Mouse (Mus musculus) hindbrain, embryonic 16.5 days (tissue): ENCODE measurements around the gene Kif1b. TPM values are rescaled to one million over a fixed set of nuclear protein-coding genes. Genes with fewer than 3 reads are reported as not detected.
"Not testable (repeated sequence)": the region's sequence is repeated elsewhere in the genome, so short reads cannot be mapped to it uniquely, and the experiment has no call there.

Experiments used
- ATAC-seq: fragments of 200-750 bp; cut with Nextera tagmentation; 2 replicates; pipeline ENCODE4 v1.8.0; 2017; ENCODE audit warnings: moderate TSS enrichment, moderate library complexity
- H3K27ac ChIP-seq: fragments of 300-500 bp; sonication (generic); 2 replicates; pipeline ENCODE4 v1.5.1; 2014; ENCODE audit warnings: low read depth, mild to moderate bottlenecking, control low read depth, low read length, moderate library complexity
- H3K27me3 ChIP-seq: fragments of 300-500 bp; sonication (generic); replicated peaks from 2 replicates; pipeline ENCODE4 v1.6.1; 2014; ENCODE audit warnings: low read length; ENCODE audit not compliant: control insufficient read depth, insufficient read depth
- H3K36me3 ChIP-seq: fragments of 300-500 bp; sonication (generic); 2 replicates; pipeline ENCODE4 v1.6.1; 2014; ENCODE audit warnings: mild to moderate bottlenecking, low read length, moderate library complexity, mixed read lengths; ENCODE audit not compliant: control insufficient read depth, insufficient read depth
- H3K4me1 ChIP-seq: fragments of 300-500 bp; sonication (generic); 2 replicates; pipeline ENCODE4 v1.6.1; 2014; ENCODE audit warnings: low read depth, low read length; ENCODE audit not compliant: control insufficient read depth, insufficient read depth
- H3K4me2 ChIP-seq: fragments of 300-500 bp; sonication (generic); 2 replicates; pipeline ENCODE4 v1.6.1; 2014; ENCODE audit warnings: mild to moderate bottlenecking, low read length, control low read depth, moderate library complexity
- H3K4me3 ChIP-seq: fragments of 300-500 bp; sonication (generic); 2 replicates; pipeline ENCODE4 v1.5.1; 2014; ENCODE audit warnings: mild to moderate bottlenecking, low read length, control low read depth, moderate library complexity
- H3K9ac ChIP-seq: fragments of 300-500 bp; sonication (generic); 2 replicates; pipeline ENCODE4 v1.6.1; 2014; ENCODE audit warnings: low read depth, mild to moderate bottlenecking, control low read depth, low read length, moderate library complexity
- H3K9me3 ChIP-seq: fragments of 300-500 bp; sonication (generic); 2 replicates; pipeline ENCODE4 v1.6.1; 2014; ENCODE audit warnings: mild to moderate bottlenecking, low read length, moderate library complexity; ENCODE audit not compliant: control insufficient read depth
- WGBS: fragments of 180-500 bp; shearing (Covaris S2); extraction: QIAGEN DNeasy Blood & Tissue Kit; methylation state at CpG from one replicate; pipeline ENCODE4 v1.1.7; 2014; 5-methylcytosine and 5-hydroxymethylcytosine counted together
- polyA plus RNA-seq: library from polyadenylated mRNA; unstranded; fragments of >200 nt; fragmentation: Nextera tagmentation; extraction: Ambion mirVana; gene quantifications from 2 replicates; pipeline ENCODE4 v1.2.1, GENCODE M21; 2015

The Kif1b gene
- polyA plus RNA-seq, 1 experiment from 2014 or later, result 119 TPM

- not testable (repeated sequence) for H3K4me2 ChIP-seq, H3K9ac ChIP-seq, H3K4me3 ChIP-seq, H3K4me1 ChIP-seq, ATAC-seq, H3K9me3 ChIP-seq, H3K27me3 ChIP-seq, H3K27ac ChIP-seq
- 95% methylated on average over 6 of the region's 6 CpGs for WGBS
- peaks cover 54% of the 10 kb centered on the region for H3K36me3 ChIP-seq
These were observed 96.1 kb downstream of the Kif1b start for GRCm38 (mm10) chr4:149211441-149211840.

GRCm38 (mm10) chr4:149202467-149202866, 105.0 kb downstream of the Kif1b start:
- 90% methylated on average over 3 of the region's 3 CpGs for WGBS
- Histone ChIP-seq H3K27ac (no peak overlapping the region), H3K4me3 (no peak overlapping the region), H3K36me3 (peaks cover 62% of the 10 kb centered on the region), H3K9me3 (no peaks in the 10 kb centered on the region), H3K27me3 (no peaks in the 10 kb centered on the region), H3K9ac (no peak overlapping the region), H3K4me2 (no peak overlapping the region), H3K4me1 (no peaks in the 10 kb centered on the region)
- no peak for ATAC-seq

- peaks cover 59% of the 10 kb centered on the region for H3K36me3 ChIP-seq
- 97% methylated on average over 4 of the region's 4 CpGs for WGBS
- H3K4me2 ChIP-seq, result no peak overlapping the region
- no peaks in the 10 kb centered on the region for H3K9me3 ChIP-seq
- no peak for ATAC-seq
- no peaks in the 10 kb centered on the region for H3K27me3 ChIP-seq
- no peak overlapping the region for H3K9ac ChIP-seq
- no peak overlapping the region for H3K4me3 ChIP-seq
- no peak overlapping the region for H3K27ac ChIP-seq
- H3K4me1 ChIP-seq, result no peaks in the 10 kb centered on the region
These were observed 106.4 kb downstream of the Kif1b start for GRCm38 (mm10) chr4:149201110-149201509.

GRCm38 (mm10) chr4:149197180-149197579, 110.3 kb downstream of the Kif1b start:
- no peak for ATAC-seq
- Histone ChIP-seq H3K27me3 (no peaks in the 10 kb centered on the region), H3K4me3 (no peak overlapping the region), H3K36me3 (peaks cover 48% of the 10 kb centered on the region), H3K9me3 (no peaks in the 10 kb centered on the region), H3K9ac (no peak overlapping the region), H3K4me1 (no peaks in the 10 kb centered on the region), H3K4me2 (no peak overlapping the region), H3K27ac (no peak overlapping the region)
- WGBS, result 88% methylated on average over 1 of the region's 1 CpGs

GRCm38 (mm10) chr4:149191103-149191502, 116.4 kb downstream of the Kif1b start:
- Histone ChIP-seq H3K4me2 (no peak overlapping the region), H3K4me3 (no peak overlapping the region), H3K27me3 (no peaks in the 10 kb centered on the region), H3K9ac (no peak overlapping the region), H3K36me3 (peaks cover 47% of the 10 kb centered on the region), H3K9me3 (no peaks in the 10 kb centered on the region), H3K27ac (no peak overlapping the region), H3K4me1 (no peaks in the 10 kb centered on the region)
- no peak for ATAC-seq
- WGBS, result 95% methylated on average over 7 of the region's 7 CpGs

GRCm38 (mm10) chr4:149188563-149188962, 118.9 kb downstream of the Kif1b start:
- H3K9ac ChIP-seq, result no peak overlapping the region
- H3K27ac ChIP-seq, result no peak overlapping the region
- peaks cover 61% of the 10 kb centered on the region for H3K36me3 ChIP-seq
- no peaks in the 10 kb centered on the region for H3K9me3 ChIP-seq
- no peaks in the 10 kb centered on the region for H3K27me3 ChIP-seq
- no peak for ATAC-seq
- no peak overlapping the region for H3K4me2 ChIP-seq
- H3K4me3 ChIP-seq, result no peak overlapping the region
- WGBS, result 89% methylated on average over 2 of the region's 2 CpGs
- H3K4me1 ChIP-seq, result no peaks in the 10 kb centered on the region

- no peak overlapping the region for H3K27ac ChIP-seq
- no peak overlapping the region for H3K4me2 ChIP-seq
- WGBS, result 44% methylated on average over 4 of the region's 4 CpGs
- no peaks in the 10 kb centered on the region for H3K27me3 ChIP-seq
- H3K4me1 ChIP-seq, result no peaks in the 10 kb centered on the region
- H3K4me3 ChIP-seq, result no peak overlapping the region
- no peaks in the 10 kb centered on the region for H3K9me3 ChIP-seq
- no peak overlapping the region for H3K9ac ChIP-seq
- ATAC-seq, result no peak
- H3K36me3 ChIP-seq, result peaks cover 74% of the 10 kb centered on the region
These were observed 124.7 kb downstream of the Kif1b start for GRCm38 (mm10) chr4:149182755-149183154.

GRCm38 (mm10) chr4:149182192-149182591, 125.3 kb downstream of the Kif1b start:
- 88% methylated on average over 7 of the region's 7 CpGs for WGBS
- H3K36me3 ChIP-seq, result peaks cover 68% of the 10 kb centered on the region
- no peaks in the 10 kb centered on the region for H3K27me3 ChIP-seq

GRCm38 (mm10) chr4:149179573-149179972, 127.9 kb downstream of the Kif1b start:
- ATAC-seq, result no peak

More at GRCm38 (mm10) chr4:149182192-149182591, 125.3 kb downstream of the Kif1b start:
- H3K4me3 ChIP-seq, result no peak overlapping the region
- H3K9ac ChIP-seq, result no peak overlapping the region
- H3K9me3 ChIP-seq, result no peaks in the 10 kb centered on the region
- H3K4me1 ChIP-seq, result no peaks in the 10 kb centered on the region
- ATAC-seq, result no peak
- H3K4me2 ChIP-seq, result no peak overlapping the region
- H3K27ac ChIP-seq, result no peak overlapping the region

GRCm38 (mm10) chr4:149179160-149179559, 128.3 kb downstream of the Kif1b start:
- no peak for ATAC-seq
- no peak overlapping the region for H3K4me3 ChIP-seq
- no peaks in the 10 kb centered on the region for H3K27me3 ChIP-seq
- WGBS, result 86% methylated on average over 7 of the region's 7 CpGs
- no peak overlapping the region for H3K9ac ChIP-seq
- no peak overlapping the region for H3K4me2 ChIP-seq
- H3K36me3 ChIP-seq, result peaks cover 50% of the 10 kb centered on the region
- H3K4me1 ChIP-seq, result no peaks in the 10 kb centered on the region
- no peak overlapping the region for H3K27ac ChIP-seq
- H3K9me3 ChIP-seq, result no peaks in the 10 kb centered on the region

More at GRCm38 (mm10) chr4:149179573-149179972, 127.9 kb downstream of the Kif1b start:
- 58% methylated on average over 4 of the region's 4 CpGs for WGBS
- no peak overlapping the region for H3K9ac ChIP-seq
- H3K4me3 ChIP-seq, result no peak overlapping the region
- H3K4me2 ChIP-seq, result no peak overlapping the region
- no peaks in the 10 kb centered on the region for H3K27me3 ChIP-seq
- no peak overlapping the region for H3K27ac ChIP-seq
- peaks cover 52% of the 10 kb centered on the region for H3K36me3 ChIP-seq
- no peaks in the 10 kb centered on the region for H3K9me3 ChIP-seq
- H3K4me1 ChIP-seq, result no peaks in the 10 kb centered on the region
